Comparison of ENCODE assay signal across 15 mouse cellular contexts in genomic region chr4:41478751-41479455, GRCm38 (mm10). TPM values are rescaled to one million over a fixed set of nuclear protein-coding genes. Genes with fewer than 3 reads are reported as not detected.
DNase-seq lines count a peak whose midpoint lies in the region; ATAC-seq and TF ChIP-seq lines count a peak whose summit lies in the region.
"Had no signal": no experiment of that assay in that cellular context is flagged by ENCODE, and none has a peak within 500 bp of the region (broad histone marks: within the 10 kb centered on the region; RNA-seq: fewer than 3 reads in every experiment).

No protein-coding gene starts in this region.

- intact Hi-C loops in heart, postnatal 25 days (cut with DNase I) = no loop called here

- H3K36me3 ChIP-seq in heart, embryonic 16.5 days (ENCODE audit: control insufficient read depth, insufficient read depth) = peaks cover 3% of the 10 kb centered on the region; the same call in 1 of the 2 replicates
- H3K36me3 ChIP-seq in lung, embryonic 15.5 days = no peaks in the 10 kb centered on the region
- H3K36me3 ChIP-seq in stomach, embryonic 15.5 days = no peaks in the 10 kb centered on the region

- peaks cover 7% of the 10 kb centered on the region; the same call in 1 of the 2 replicates for H3K4me1 ChIP-seq in heart, embryonic 16.5 days (ENCODE audit: control insufficient read depth, insufficient read depth, low read length)
- H3K4me1 ChIP-seq in lung, embryonic 15.5 days = peaks cover 24% of the 10 kb centered on the region
- H3K4me1 ChIP-seq in cortical plate, adult 2 months (ENCODE audit: control insufficient read depth, insufficient read depth, low read length) = no peaks in the 10 kb centered on the region
- peaks cover 7% of the 10 kb centered on the region; the same call in 1 of the 2 replicates for H3K4me1 ChIP-seq in stomach, embryonic 15.5 days
- H3K4me1 ChIP-seq: neural tube, embryonic 15.5 days had no signal

- no peak for DNase-seq in heart, postnatal 25 days (ENCODE audit: low spot score)
- DNase-seq in lung, adult 18-20 months = no peak
- DNase-seq: adrenal gland, adult 8-10 months; cerebellum, postnatal 14 days; kidney, adult 8-10 months; midbrain, embryonic 14.5 days; thymus, postnatal 25 days had no signal

- TF ChIP-seq CTCF in cortical plate, adult 2 months (IDR thresholded peaks at IDR 0.05; ENCODE audit: extremely low read depth, insufficient read depth, low read length) = peak; percentile 32; the same call in 1 of the 2 replicates

- no peak for TF ChIP-seq POLR2A in cortical plate, adult 2 months (IDR thresholded peaks at IDR 0.05; ENCODE audit: extremely low read depth, insufficient read depth, low read length)

- H3K27me3 ChIP-seq in heart, embryonic 16.5 days (ENCODE audit: control insufficient read depth, insufficient read depth, low read length) = no peaks in the 10 kb centered on the region
- H3K27me3 ChIP-seq in lung, embryonic 15.5 days = no peaks in the 10 kb centered on the region
- H3K27me3 ChIP-seq in stomach, embryonic 15.5 days (replicated peaks) = no peaks in the 10 kb centered on the region
- H3K27me3 ChIP-seq: neural tube, embryonic 15.5 days had no signal

- no peaks in the 10 kb centered on the region for H3K9me3 ChIP-seq in heart, embryonic 16.5 days (replicated peaks; ENCODE audit: control insufficient read depth, low read length)
- H3K9me3 ChIP-seq in lung, embryonic 15.5 days = no peaks in the 10 kb centered on the region
- H3K9me3 ChIP-seq in stomach, embryonic 15.5 days = no peaks in the 10 kb centered on the region
- H3K9me3 ChIP-seq: neural tube, embryonic 15.5 days had no signal

- H3K4me3 ChIP-seq in heart, embryonic 16.5 days (ENCODE audit: low read length) = no peak overlapping the region
- H3K4me3 ChIP-seq in lung, embryonic 15.5 days = no peak overlapping the region
- H3K4me3 ChIP-seq in cortical plate, adult 2 months (ENCODE audit: insufficient read depth, low read length) = no peak overlapping the region
- no peak overlapping the region for H3K4me3 ChIP-seq in stomach, embryonic 15.5 days (replicated peaks)
- H3K4me3 ChIP-seq: neural tube, embryonic 15.5 days had no signal

- WGBS in heart, embryonic 16.5 days = 61% methylated on average over 4 of the region's 4 CpGs
- 67% methylated on average over 4 of the region's 4 CpGs for WGBS in lung, embryonic 15.5 days
- WGBS in stomach, embryonic 15.5 days = 57% methylated on average over 4 of the region's 4 CpGs

- no peak for ATAC-seq in heart, embryonic 16.5 days (replicated peaks; ENCODE audit: extremely low read depth, insufficient read depth, low FRiP score)
- no peak for ATAC-seq in lung, embryonic 15.5 days (ENCODE audit: borderline replicate concordance, extremely low read depth, low FRiP score, low TSS enrichment)
- ATAC-seq in stomach, embryonic 15.5 days (ENCODE audit: insufficient read depth, low FRiP score, low read depth) = no peak
- no peak for ATAC-seq in megakaryocyte-erythroid progenitor cell, adult 5-6 weeks (replicated peaks; ENCODE audit: low FRiP score, low TSS enrichment, poor library complexity, severe bottlenecking)

- peak overlapping the region; percentile 15; the same call in 1 of the 2 replicates for H3K27ac ChIP-seq in heart, embryonic 16.5 days (ENCODE audit: low read length)
- H3K27ac ChIP-seq in lung, embryonic 15.5 days = peak overlapping the region; percentile 51; the same call in 1 of the 2 replicates
- no peak overlapping the region for H3K27ac ChIP-seq in cortical plate, adult 2 months (ENCODE audit: insufficient read depth, low read length)
- H3K27ac ChIP-seq in stomach, embryonic 15.5 days = peak overlapping the region; percentile 81
- H3K27ac ChIP-seq: neural tube, embryonic 15.5 days had no signal

- no peak overlapping the region for H3K9ac ChIP-seq in heart, embryonic 16.5 days (ENCODE audit: low read length)
- H3K9ac ChIP-seq in lung, embryonic 15.5 days = no peak overlapping the region
- no peak overlapping the region for H3K9ac ChIP-seq in stomach, embryonic 15.5 days
- H3K9ac ChIP-seq: neural tube, embryonic 15.5 days had no signal

- no peak overlapping the region for H3K4me2 ChIP-seq in heart, embryonic 16.5 days (ENCODE audit: low read depth, low read length)
- no peak overlapping the region for H3K4me2 ChIP-seq in lung, embryonic 15.5 days
- no peak overlapping the region for H3K4me2 ChIP-seq in stomach, embryonic 15.5 days
- H3K4me2 ChIP-seq: neural tube, embryonic 15.5 days had no signal

RNA-seq across cellular contexts. Expression of gene Nudt2, which starts 14.0 kb away (rescaled TPM):
- 41.6 and 41.7 TPM in 2 replicates for polyA plus RNA-seq in heart, embryonic 16.5 days (2015; fragmentation: Nextera tagmentation; extraction: Ambion mirVana)
- total RNA-seq in heart, postnatal 25 days (2021) = 10 to 100 TPM; 29.6 to 32.7 TPM
- polyA plus RNA-seq in lung, embryonic 15.5 days (2015; fragmentation: Nextera tagmentation; extraction: Ambion mirVana) = 48.2 and 49.0 TPM in 2 replicates
- 43.4 and 46.5 TPM in 2 replicates for polyA plus RNA-seq in cortical plate, adult 2 months (2012; rRNA removed)
- 48.0 and 55.7 TPM in 2 replicates for polyA plus RNA-seq in stomach, embryonic 15.5 days (2015; fragmentation: Nextera tagmentation; extraction: Ambion mirVana)
- 18.1 and 27.4 TPM in 2 replicates for total RNA-seq in megakaryocyte-erythroid progenitor cell, adult 5-6 weeks (2014; fragmentation: Nextera tagmentation)
- 18.2 and 40.3 TPM in 2 replicates for total RNA-seq in megakaryocyte-erythroid progenitor cell, adult 5-6 weeks (2017)

RNA-seq across cellular contexts. Expression of gene Kif24, which starts 14.2 kb away (rescaled TPM):
- polyA plus RNA-seq in heart, embryonic 16.5 days (2015; fragmentation: Nextera tagmentation; extraction: Ambion mirVana) = 3.4 and 4.8 TPM in 2 replicates
- total RNA-seq in heart, postnatal 25 days (2021) = under 1 TPM; 0.26 to 0.45 TPM
- 8.2 and 8.3 TPM in 2 replicates for polyA plus RNA-seq in lung, embryonic 15.5 days (2015; fragmentation: Nextera tagmentation; extraction: Ambion mirVana)
- 0.56 and 0.61 TPM in 2 replicates for polyA plus RNA-seq in cortical plate, adult 2 months (2012; rRNA removed)
- polyA plus RNA-seq in stomach, embryonic 15.5 days (2015; fragmentation: Nextera tagmentation; extraction: Ambion mirVana) = 5.5 and 6.1 TPM in 2 replicates
- 29.6 and 35.0 TPM in 2 replicates for total RNA-seq in megakaryocyte-erythroid progenitor cell, adult 5-6 weeks (2014; fragmentation: Nextera tagmentation)
- total RNA-seq in megakaryocyte-erythroid progenitor cell, adult 5-6 weeks (2017) = 10.8 and 14.9 TPM in 2 replicates

RNA-seq across cellular contexts. Expression of gene AI464131, which starts 24.0 kb away (rescaled TPM):
- polyA plus RNA-seq in heart, embryonic 16.5 days (2015; fragmentation: Nextera tagmentation; extraction: Ambion mirVana) = 3.2 and 3.4 TPM in 2 replicates
- 10 to 100 TPM; 10.2 to 10.4 TPM for total RNA-seq in heart, postnatal 25 days (2021)
- polyA plus RNA-seq in lung, embryonic 15.5 days (2015; fragmentation: Nextera tagmentation; extraction: Ambion mirVana) = 3.5 and 4.2 TPM in 2 replicates
- 24.2 and 24.8 TPM in 2 replicates for polyA plus RNA-seq in cortical plate, adult 2 months (2012; rRNA removed)
- 5.7 and 6.4 TPM in 2 replicates for polyA plus RNA-seq in stomach, embryonic 15.5 days (2015; fragmentation: Nextera tagmentation; extraction: Ambion mirVana)
- total RNA-seq in megakaryocyte-erythroid progenitor cell, adult 5-6 weeks (2014; fragmentation: Nextera tagmentation) = 0.15 TPM in 1 of 2 replicates, not detected in the other
- not detected in 2 replicates for total RNA-seq in megakaryocyte-erythroid progenitor cell, adult 5-6 weeks (2017)
- total RNA-seq: granulocyte monocyte progenitor cell, adult 5-6 weeks had no signal

RNA-seq across cellular contexts. Expression of gene 1110017D15Rik, which starts 38.2 kb away (rescaled TPM):
- 1.1 and 1.2 TPM in 2 replicates for polyA plus RNA-seq in heart, embryonic 16.5 days (2015; fragmentation: Nextera tagmentation; extraction: Ambion mirVana)
- total RNA-seq in heart, postnatal 25 days (2021) = not detected
- polyA plus RNA-seq in lung, embryonic 15.5 days (2015; fragmentation: Nextera tagmentation; extraction: Ambion mirVana) = 6.4 and 7.3 TPM in 2 replicates
- polyA plus RNA-seq in cortical plate, adult 2 months (2012; rRNA removed) = 4.6 and 4.9 TPM in 2 replicates
- 0.30 and 0.55 TPM in 2 replicates for polyA plus RNA-seq in stomach, embryonic 15.5 days (2015; fragmentation: Nextera tagmentation; extraction: Ambion mirVana)
- not detected in 2 replicates for total RNA-seq in megakaryocyte-erythroid progenitor cell, adult 5-6 weeks (2014; fragmentation: Nextera tagmentation)
- not detected in 2 replicates for total RNA-seq in megakaryocyte-erythroid progenitor cell, adult 5-6 weeks (2017)
- total RNA-seq: granulocyte monocyte progenitor cell, adult 5-6 weeks; hematopoietic stem cell, adult 5-6 weeks had no signal
